ENCODE assay signal across 8 mouse cellular contexts in the genomic region with DNA sequence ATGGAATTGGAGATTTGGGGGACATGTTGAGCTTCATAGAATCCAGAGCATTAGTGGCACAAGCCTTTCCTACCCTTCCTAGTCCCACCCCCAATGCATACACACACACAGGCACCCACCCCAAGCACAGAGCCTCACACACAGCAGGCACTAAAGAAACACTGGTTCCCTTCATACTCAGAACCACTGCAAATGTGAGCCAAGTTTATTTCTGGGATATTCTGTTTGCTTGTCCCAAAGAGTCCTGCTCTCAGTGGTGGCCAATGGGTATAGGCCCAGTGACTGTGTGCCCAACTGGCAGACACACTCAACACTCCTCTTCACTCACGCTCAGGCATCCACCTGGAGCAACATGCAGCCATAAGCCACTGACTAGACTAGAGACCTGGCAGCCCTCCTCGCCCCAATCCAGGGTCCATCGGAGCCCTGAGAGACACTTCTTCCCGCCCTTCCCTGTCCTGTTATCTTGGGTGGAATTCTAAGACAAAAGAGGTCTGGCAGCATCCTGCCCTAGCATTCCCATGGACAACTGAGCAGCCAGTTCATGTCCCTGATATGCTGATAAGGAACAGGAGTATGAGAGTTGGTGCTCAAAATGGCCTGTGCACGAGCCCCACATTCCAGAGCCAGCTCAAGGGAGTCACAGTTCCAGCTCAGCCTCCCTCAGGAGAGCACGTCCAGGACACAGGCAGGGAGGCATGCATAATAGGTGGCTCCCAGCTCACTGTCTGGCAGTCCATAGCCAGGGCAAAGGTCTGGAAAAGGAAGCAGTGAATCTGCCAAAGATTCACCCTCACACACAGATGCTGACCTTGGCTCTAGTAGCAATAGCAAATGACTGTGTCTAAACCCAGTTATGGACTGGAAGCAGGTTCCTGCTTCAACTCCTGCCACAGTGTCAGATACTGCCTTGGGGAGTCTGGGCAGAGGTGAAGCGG. TPM values are rescaled to one million over a fixed set of nuclear protein-coding genes. Genes with fewer than 3 reads are reported as not detected.
A peak's percentile ranks its signal among the peaks of the same experiment; 100 is the strongest.
DNase-seq lines count a peak whose midpoint lies in the region; ATAC-seq and TF ChIP-seq lines count a peak whose summit lies in the region.

No protein-coding gene starts in this region.

- TF ChIP-seq CTCF in midbrain, postnatal 0 days (IDR thresholded peaks at IDR 0.05): no peak

- peak; percentile 39 for DNase-seq in cerebellum, adult 11-12 months
- DNase-seq in cerebellum, postnatal 36 days: no peak
- no peak for DNase-seq in midbrain, postnatal 0 days (ENCODE audit: low spot score)
- DNase-seq in spleen, adult 18-20 months: no peak

- no peak overlapping the region for H3K4me2 ChIP-seq in midbrain, embryonic 12.5 days (replicated peaks)
- no peak overlapping the region for H3K4me2 ChIP-seq in midbrain, postnatal 0 days (ENCODE audit: low read depth, low read length, poor library complexity, severe bottlenecking)
- H3K4me2 ChIP-seq in kidney, embryonic 15.5 days: peak overlapping the region; percentile 73
- H3K4me2 ChIP-seq in stomach, embryonic 15.5 days: peak overlapping the region; percentile 81

- no peaks in the 10 kb centered on the region for H3K36me3 ChIP-seq in midbrain, embryonic 12.5 days
- no peaks in the 10 kb centered on the region for H3K36me3 ChIP-seq in midbrain, postnatal 0 days (ENCODE audit: insufficient read depth, low read length)
- no peaks in the 10 kb centered on the region for H3K36me3 ChIP-seq in kidney, embryonic 15.5 days
- 0 out of 2 replicates have a peak, but pooled peaks cover 3% of the 10 kb centered on the region for H3K36me3 ChIP-seq in stomach, embryonic 15.5 days

- H3K4me1 ChIP-seq in midbrain, embryonic 12.5 days: peaks cover 54% of the 10 kb centered on the region
- peaks cover 7% of the 10 kb centered on the region; the same call in 1 of the 2 replicates for H3K4me1 ChIP-seq in midbrain, postnatal 0 days (ENCODE audit: insufficient read depth, low read length)
- H3K4me1 ChIP-seq in kidney, embryonic 15.5 days: peaks cover 91% of the 10 kb centered on the region
- peaks cover 72% of the 10 kb centered on the region for H3K4me1 ChIP-seq in stomach, embryonic 15.5 days

- no peaks in the 10 kb centered on the region for H3K9me3 ChIP-seq in midbrain, embryonic 12.5 days
- no peaks in the 10 kb centered on the region for H3K9me3 ChIP-seq in midbrain, postnatal 0 days (ENCODE audit: low read length)
- H3K9me3 ChIP-seq in kidney, embryonic 15.5 days (replicated peaks): no peaks in the 10 kb centered on the region
- H3K9me3 ChIP-seq in stomach, embryonic 15.5 days: no peaks in the 10 kb centered on the region

- 71% methylated on average over 7 of the region's 7 CpGs for WGBS in midbrain, embryonic 12.5 days
- 72% methylated on average over 7 of the region's 7 CpGs for WGBS in midbrain, postnatal 0 days
- WGBS in kidney, embryonic 15.5 days: 44% methylated on average over 7 of the region's 7 CpGs
- 58% methylated on average over 7 of the region's 7 CpGs for WGBS in stomach, embryonic 15.5 days

- H3K9ac ChIP-seq in midbrain, embryonic 12.5 days (replicated peaks): 0 out of 2 replicates have a peak overlapping the region, but pooled peaks have one; percentile 20
- no peak overlapping the region for H3K9ac ChIP-seq in midbrain, postnatal 0 days (replicated peaks; ENCODE audit: low read length, poor library complexity, severe bottlenecking)
- H3K9ac ChIP-seq in kidney, embryonic 15.5 days: peak overlapping the region; percentile 14; the same call in 1 of the 2 replicates
- no peak overlapping the region for H3K9ac ChIP-seq in stomach, embryonic 15.5 days

- H3K27me3 ChIP-seq in midbrain, embryonic 12.5 days: no peaks in the 10 kb centered on the region
- H3K27me3 ChIP-seq in midbrain, postnatal 0 days (ENCODE audit: insufficient read depth, low read length): no peaks in the 10 kb centered on the region
- H3K27me3 ChIP-seq in kidney, embryonic 15.5 days: no peaks in the 10 kb centered on the region
- H3K27me3 ChIP-seq in stomach, embryonic 15.5 days (replicated peaks): no peaks in the 10 kb centered on the region

- no peak for ATAC-seq in midbrain, embryonic 12.5 days (ENCODE audit: low FRiP score, low read depth)
- ATAC-seq in midbrain, postnatal 0 days (ENCODE audit: low FRiP score): no peak
- ATAC-seq in kidney, embryonic 15.5 days (replicated peaks; ENCODE audit: low FRiP score): no peak
- ATAC-seq in stomach, embryonic 15.5 days (ENCODE audit: insufficient read depth, low FRiP score, low read depth): no peak
- ATAC-seq in monocyte, adult 5-6 weeks (replicated peaks; ENCODE audit: insufficient number of reproducible peaks, low FRiP score, low TSS enrichment, poor library complexity, severe bottlenecking): no peak

- H3K4me3 ChIP-seq in midbrain, embryonic 12.5 days: no peak overlapping the region
- no peak overlapping the region for H3K4me3 ChIP-seq in midbrain, postnatal 0 days (ENCODE audit: low read depth, low read length)
- peak overlapping the region; percentile 68; the same call in 1 of the 2 replicates for H3K4me3 ChIP-seq in kidney, embryonic 15.5 days (replicated peaks)
- H3K4me3 ChIP-seq in stomach, embryonic 15.5 days (replicated peaks): 0 out of 2 replicates have a peak overlapping the region, but pooled peaks have one; percentile 74

- no peak overlapping the region for H3K27ac ChIP-seq in midbrain, embryonic 12.5 days (replicated peaks)
- H3K27ac ChIP-seq in midbrain, postnatal 0 days (ENCODE audit: low read depth, low read length): no peak overlapping the region
- peak overlapping the region; percentile 85 for H3K27ac ChIP-seq in kidney, embryonic 15.5 days
- no peak overlapping the region for H3K27ac ChIP-seq in stomach, embryonic 15.5 days

RNA-seq across cellular contexts. Expression of a gene that starts 14.1 kb away (rescaled TPM):
- polyA plus RNA-seq in midbrain, embryonic 12.5 days (2016; fragmentation: Nextera tagmentation; extraction: Ambion mirVana): 52.4 and 53.8 TPM in 2 replicates
- total RNA-seq in midbrain, postnatal 0 days (2014; rRNA removed): 62.3 and 72.8 TPM in 2 replicates
- 38.3 and 44.3 TPM in 2 replicates for polyA plus RNA-seq in midbrain, postnatal 0 days (2015; fragmentation: Nextera tagmentation; extraction: Ambion mirVana)
- polyA plus RNA-seq in kidney, embryonic 15.5 days (2015; fragmentation: Nextera tagmentation; extraction: Ambion mirVana): 45.7 and 53.8 TPM in 2 replicates
- 38.7 and 39.7 TPM in 2 replicates for polyA plus RNA-seq in stomach, embryonic 15.5 days (2015; fragmentation: Nextera tagmentation; extraction: Ambion mirVana)
- not detected in 3 replicates for total RNA-seq in monocyte, adult 5-6 weeks (2017)

RNA-seq across cellular contexts. Expression of a gene that starts 38.7 kb away (rescaled TPM):
- polyA plus RNA-seq in midbrain, embryonic 12.5 days (2016; fragmentation: Nextera tagmentation; extraction: Ambion mirVana): not detected in 2 replicates
- not detected in 2 replicates for total RNA-seq in midbrain, postnatal 0 days (2014; rRNA removed)
- not detected in 2 replicates for polyA plus RNA-seq in midbrain, postnatal 0 days (2015; fragmentation: Nextera tagmentation; extraction: Ambion mirVana)
- 0.45 and 5.2 TPM in 2 replicates for polyA plus RNA-seq in kidney, embryonic 15.5 days (2015; fragmentation: Nextera tagmentation; extraction: Ambion mirVana)
- 3,283 and 4,119 TPM in 2 replicates for polyA plus RNA-seq in stomach, embryonic 15.5 days (2015; fragmentation: Nextera tagmentation; extraction: Ambion mirVana)
- total RNA-seq in monocyte, adult 5-6 weeks (2017): not detected in 3 replicates

Comparison
In these comparisons a context has a peak if more than half of its experiments do, and no peak if none do; other contexts are left out.
1. H3K9ac ChIP-seq: peak in midbrain, embryonic 12.5 days (single experiment) and kidney, embryonic 15.5 days (single experiment); none in midbrain, postnatal 0 days (single experiment) and stomach, embryonic 15.5 days (single experiment).
2. H3K4me2 ChIP-seq: peak in kidney, embryonic 15.5 days (single experiment) and stomach, embryonic 15.5 days (single experiment); none in midbrain, embryonic 12.5 days (single experiment) and midbrain, postnatal 0 days (single experiment).
3. H3K4me3 ChIP-seq: peak in kidney, embryonic 15.5 days (single experiment) and stomach, embryonic 15.5 days (single experiment); none in midbrain, embryonic 12.5 days (single experiment) and midbrain, postnatal 0 days (single experiment).
4. RNA of a gene that starts 38.7 kb away (polyA plus RNA-seq): 3,283 to 4,119 TPM in stomach, embryonic 15.5 days; 0.45 to 5.2 TPM in kidney, embryonic 15.5 days, not detected in midbrain, embryonic 12.5 days and not detected in midbrain, postnatal 0 days; every median in the first group is over 100 times any median in the second.